Mouse (Mus musculus): ENCODE measurements around the gene Fbxw14. TPM values are rescaled to one million over a fixed set of nuclear protein-coding genes. Genes with fewer than 3 reads are reported as not detected.

Gene Fbxw14
- 45.1 TPM for polyA plus RNA-seq (2014; fragmentation: Illumina TruSeq; extraction: RNeasy Lipid Tissue Mini Kit (QIAGEN cat#74804))

DNA sequence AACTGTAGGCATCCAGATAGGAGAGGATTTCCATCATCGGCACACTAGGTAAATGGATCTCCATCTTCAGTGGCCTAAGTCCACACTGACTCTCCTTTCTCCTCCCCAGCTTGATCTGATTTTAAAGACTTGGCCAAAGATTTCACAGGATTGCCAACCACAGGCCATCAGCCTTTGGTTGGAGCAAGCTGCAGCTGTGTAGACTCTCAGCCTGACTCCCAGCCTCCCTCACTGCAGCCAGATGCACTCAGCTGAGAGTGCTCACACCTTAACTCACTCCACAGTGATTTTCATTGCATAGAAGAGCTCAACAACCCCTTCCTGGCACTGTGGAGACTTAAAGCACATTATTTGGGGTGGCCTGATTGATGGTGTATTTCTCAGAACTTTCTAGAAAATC, at the start of gene Fbxw14:
Gene Fbxw14, minus strand, starts transcription at position 101 of the 400 bp plus-strand sequence.

DNA sequence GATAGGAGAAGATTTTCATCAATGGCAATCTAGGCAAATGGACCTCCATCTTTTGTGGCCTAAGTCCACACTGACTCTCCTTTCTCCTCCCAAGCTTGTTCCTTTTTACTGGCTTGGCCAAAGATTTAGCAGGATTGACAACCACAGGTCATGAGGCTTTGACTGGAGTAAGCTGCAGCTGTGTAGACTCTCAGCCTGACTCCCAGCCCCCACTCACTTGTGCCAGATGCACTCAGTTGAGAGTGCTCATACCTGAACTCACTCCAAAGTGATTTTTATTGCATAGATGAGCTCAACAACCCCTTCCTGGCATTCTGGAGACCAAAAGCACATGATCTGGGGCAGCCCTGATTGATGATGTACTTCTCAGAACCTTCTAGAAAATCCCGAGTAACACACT, 52.8 kb downstream of the Fbxw14 start, which contains the start of gene Fbxw20:
Gene Fbxw20, minus strand, starts transcription at position 101 of the 400 bp plus-strand sequence.

Other genes with a start within 250 kb of the Fbxw14 start
- gene Shisa5, start 249.1 kb downstream of the Fbxw14 start, polyA plus RNA-seq (2014; fragmentation: Illumina TruSeq; extraction: RNeasy Lipid Tissue Mini Kit (QIAGEN cat#74804)): 23.1 TPM
- not detected for gene Trex1, start 227.9 kb downstream of the Fbxw14 start, polyA plus RNA-seq (2014; fragmentation: Illumina TruSeq; extraction: RNeasy Lipid Tissue Mini Kit (QIAGEN cat#74804))
- 11.9 TPM for gene Atrip, start 213.6 kb downstream of the Fbxw14 start, polyA plus RNA-seq (2014; fragmentation: Illumina TruSeq; extraction: RNeasy Lipid Tissue Mini Kit (QIAGEN cat#74804))
- not detected for gene Ccdc51, start 205.2 kb downstream of the Fbxw14 start, polyA plus RNA-seq (2014; fragmentation: Illumina TruSeq; extraction: RNeasy Lipid Tissue Mini Kit (QIAGEN cat#74804))
- 524 TPM for gene Tma7, start 205.1 kb downstream of the Fbxw14 start, polyA plus RNA-seq (2014; fragmentation: Illumina TruSeq; extraction: RNeasy Lipid Tissue Mini Kit (QIAGEN cat#74804))
- gene Plxnb1, start 192.3 kb downstream of the Fbxw14 start, polyA plus RNA-seq (2014; fragmentation: Illumina TruSeq; extraction: RNeasy Lipid Tissue Mini Kit (QIAGEN cat#74804)): 1.7 TPM
- 48.7 TPM for gene Fbxw21, start 125.6 kb downstream of the Fbxw14 start, polyA plus RNA-seq (2014; fragmentation: Illumina TruSeq; extraction: RNeasy Lipid Tissue Mini Kit (QIAGEN cat#74804))
- gene Fbxw13, start 91.7 kb downstream of the Fbxw14 start, polyA plus RNA-seq (2014; fragmentation: Illumina TruSeq; extraction: RNeasy Lipid Tissue Mini Kit (QIAGEN cat#74804)): 15.9 TPM
- gene Fbxw20, start 52.9 kb downstream of the Fbxw14 start, polyA plus RNA-seq (2014; fragmentation: Illumina TruSeq; extraction: RNeasy Lipid Tissue Mini Kit (QIAGEN cat#74804)): 17.8 TPM
- 71.3 TPM for gene Fbxw28, start 52.0 kb upstream of the Fbxw14 start, polyA plus RNA-seq (2014; fragmentation: Illumina TruSeq; extraction: RNeasy Lipid Tissue Mini Kit (QIAGEN cat#74804))
- 14.1 TPM for gene Fbxw22, start 116.6 kb upstream of the Fbxw14 start, polyA plus RNA-seq (2014; fragmentation: Illumina TruSeq; extraction: RNeasy Lipid Tissue Mini Kit (QIAGEN cat#74804))
- 28.6 TPM for gene Fbxw16, start 161.5 kb upstream of the Fbxw14 start, polyA plus RNA-seq (2014; fragmentation: Illumina TruSeq; extraction: RNeasy Lipid Tissue Mini Kit (QIAGEN cat#74804))
- gene Fbxw19, start 208.2 kb upstream of the Fbxw14 start, polyA plus RNA-seq (2014; fragmentation: Illumina TruSeq; extraction: RNeasy Lipid Tissue Mini Kit (QIAGEN cat#74804)): 30.1 TPM

All from ovary, adult 10 weeks (tissue).